Mouse (Mus musculus) limb, embryonic 15.5 days (tissue): ENCODE data around the gene Caly. TPM values are rescaled to one million over a fixed set of nuclear protein-coding genes. Genes with fewer than 3 reads are reported as not detected.

ENCODE experiments used
- ATAC-seq: fragments of 200-750 bp; cut with Nextera tagmentation; 2 replicates; pipeline ENCODE4 v1.8.0; 2017; ENCODE audit warnings: low read depth, moderate TSS enrichment; ENCODE audit not compliant: insufficient number of reproducible peaks, low FRiP score, low TSS enrichment
- H3K27ac ChIP-seq: fragments of 300-500 bp; sonication (generic); 2 replicates; pipeline ENCODE4 v1.5.1; 2015; ENCODE audit warnings: moderate library complexity, mild to moderate bottlenecking, inconsistent platforms
- H3K27me3 ChIP-seq: fragments of 300-500 bp; sonication (generic); 2 replicates; pipeline ENCODE4 v1.6.1; 2015; ENCODE audit warnings: inconsistent platforms
- H3K36me3 ChIP-seq: fragments of 300-500 bp; sonication (generic); 2 replicates; pipeline ENCODE4 v1.6.1; 2015; ENCODE audit warnings: inconsistent platforms
- H3K4me1 ChIP-seq: fragments of 300-500 bp; sonication (generic); 2 replicates; pipeline ENCODE4 v1.6.1; 2015; ENCODE audit warnings: inconsistent platforms
- H3K4me2 ChIP-seq: fragments of 300-500 bp; sonication (generic); 2 replicates; pipeline ENCODE4 v1.6.1; 2015; ENCODE audit warnings: mild to moderate bottlenecking, inconsistent platforms
- H3K4me3 ChIP-seq: fragments of 300-500 bp; sonication (generic); 2 replicates; pipeline ENCODE4 v1.5.1; 2015; ENCODE audit warnings: mild to moderate bottlenecking, inconsistent platforms
- H3K9ac ChIP-seq: fragments of 300-500 bp; sonication (generic); 2 replicates; pipeline ENCODE4 v1.6.1; 2015; ENCODE audit warnings: inconsistent platforms
- H3K9me3 ChIP-seq: fragments of 300-500 bp; sonication (generic); 2 replicates; pipeline ENCODE4 v1.6.1; 2016; ENCODE audit warnings: inconsistent platforms
- WGBS: fragments of 180-500 bp; shearing (Covaris S2); methylation state at CpG from one replicate; pipeline ENCODE4 v1.1.7; 2015; 5-methylcytosine and 5-hydroxymethylcytosine counted together
- polyA plus RNA-seq: library from polyadenylated mRNA; unstranded; fragments of >200 nt; fragmentation: Nextera tagmentation; extraction: Ambion mirVana; gene quantifications from 2 replicates; pipeline ENCODE4 v1.2.1, GENCODE M21; 2015

Caly gene
- polyA plus RNA-seq, 1 experiment from 2014 or later: 1.2 TPM

DNA sequence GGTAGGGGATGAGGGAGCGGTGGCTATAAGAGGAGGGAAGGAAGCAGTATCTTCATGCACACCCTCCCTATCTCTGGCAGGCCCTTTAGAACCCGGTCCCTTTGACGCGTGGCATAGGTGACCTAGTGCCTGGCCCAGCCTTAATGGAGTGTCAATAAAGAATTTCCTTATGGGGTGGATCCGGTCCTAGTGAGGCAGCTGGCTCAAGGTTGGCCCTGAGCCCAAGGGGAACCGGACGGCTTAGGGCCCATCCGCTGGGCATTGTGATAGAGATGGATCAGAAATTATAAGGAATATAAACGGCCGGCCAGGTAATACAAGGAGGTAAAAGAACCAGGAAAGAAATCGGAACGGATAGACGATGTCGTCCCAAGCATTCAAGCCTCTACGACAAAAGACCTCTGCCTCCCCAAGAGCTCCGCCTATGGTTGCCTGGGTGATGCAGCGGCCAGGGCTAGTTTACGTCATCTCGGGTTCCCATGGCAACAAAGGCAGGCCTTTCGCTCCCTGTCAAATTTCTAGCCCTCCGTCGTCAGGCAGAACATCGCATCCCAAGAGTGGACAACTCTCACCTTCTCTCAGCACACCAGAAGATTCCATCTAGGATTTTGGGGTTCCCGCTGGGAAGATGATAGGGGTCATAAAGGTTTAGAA, 1.7 kb downstream of the Caly start:
- ATAC-seq: 0 out of 2 replicates have a peak, but pooled peaks have one; percentile 37
- peaks cover 14% of the 10 kb centered on the region for H3K4me1 ChIP-seq
- peaks cover 47% of the 10 kb centered on the region for H3K27me3 ChIP-seq
- H3K9ac ChIP-seq: peak overlapping the region; percentile 11; the same call in 1 of the 2 replicates
- H3K9me3 ChIP-seq: no peaks in the 10 kb centered on the region
- H3K4me3 ChIP-seq: peak overlapping the region; percentile 24
- no peaks in the 10 kb centered on the region for H3K36me3 ChIP-seq
- no peak overlapping the region for H3K27ac ChIP-seq
- H3K4me2 ChIP-seq: peak overlapping the region; percentile 31
- 4% methylated on average over 24 of the region's 24 CpGs for WGBS

DNA sequence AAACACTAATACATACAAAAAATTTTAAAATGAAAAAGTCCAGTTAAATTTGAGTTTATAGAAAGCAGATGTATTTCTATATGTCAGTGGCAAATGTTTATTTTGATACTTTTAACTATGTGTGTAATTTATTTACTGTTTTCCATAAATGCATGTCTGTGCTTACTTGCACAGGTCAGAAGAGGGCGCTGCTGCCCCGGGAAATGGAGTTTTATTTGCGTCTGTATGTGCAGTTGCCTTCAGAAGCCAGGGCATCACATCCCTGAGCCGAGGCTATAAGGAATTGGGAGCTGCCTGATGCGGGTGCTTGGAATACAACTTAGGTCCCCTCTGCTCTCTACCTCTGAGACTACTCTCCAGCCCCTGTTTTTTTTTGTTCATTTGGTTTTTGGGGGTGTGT, 3.6 kb downstream of the Caly start:
- H3K27me3 ChIP-seq: peaks cover 47% of the 10 kb centered on the region
- H3K4me3 ChIP-seq: no peak overlapping the region
- H3K9ac ChIP-seq: no peak overlapping the region
- ATAC-seq: no peak
- no peak overlapping the region for H3K27ac ChIP-seq
- H3K9me3 ChIP-seq: no peaks in the 10 kb centered on the region
- no peaks in the 10 kb centered on the region for H3K36me3 ChIP-seq
- H3K4me1 ChIP-seq: peaks cover 14% of the 10 kb centered on the region
- 3% methylated on average over 5 of the region's 5 CpGs for WGBS
- no peak overlapping the region for H3K4me2 ChIP-seq

DNA sequence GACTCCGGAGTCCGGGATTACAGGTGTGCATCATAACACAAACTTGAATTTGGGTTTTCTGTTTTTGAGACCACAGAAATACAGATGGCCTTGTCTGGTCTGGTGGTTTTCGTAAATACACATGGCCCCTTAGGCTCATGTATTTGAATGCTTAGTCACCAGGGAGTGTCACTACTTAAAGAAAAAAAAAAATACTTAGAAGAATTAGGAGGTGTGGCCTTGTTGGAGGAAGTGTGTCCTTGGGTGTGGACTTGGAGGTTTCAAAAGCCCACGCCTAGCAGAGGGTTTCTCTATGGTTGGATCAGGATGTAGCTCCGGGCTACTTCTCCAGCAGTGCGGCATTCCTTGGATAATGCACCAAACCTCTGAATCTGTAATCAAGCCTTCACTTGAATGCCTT, 4.7 kb downstream of the Caly start:
- Histone ChIP-seq H3K36me3 (no peaks in the 10 kb centered on the region), H3K9me3 (no peaks in the 10 kb centered on the region), H3K27me3 (peaks cover 46% of the 10 kb centered on the region), H3K27ac (no peak overlapping the region), H3K4me3 (no peak overlapping the region), H3K9ac (no peak overlapping the region), H3K4me1 (peaks cover 14% of the 10 kb centered on the region), H3K4me2 (no peak overlapping the region)
- ATAC-seq: no peak
- WGBS: 73% methylated on average over 6 of the region's 6 CpGs

DNA sequence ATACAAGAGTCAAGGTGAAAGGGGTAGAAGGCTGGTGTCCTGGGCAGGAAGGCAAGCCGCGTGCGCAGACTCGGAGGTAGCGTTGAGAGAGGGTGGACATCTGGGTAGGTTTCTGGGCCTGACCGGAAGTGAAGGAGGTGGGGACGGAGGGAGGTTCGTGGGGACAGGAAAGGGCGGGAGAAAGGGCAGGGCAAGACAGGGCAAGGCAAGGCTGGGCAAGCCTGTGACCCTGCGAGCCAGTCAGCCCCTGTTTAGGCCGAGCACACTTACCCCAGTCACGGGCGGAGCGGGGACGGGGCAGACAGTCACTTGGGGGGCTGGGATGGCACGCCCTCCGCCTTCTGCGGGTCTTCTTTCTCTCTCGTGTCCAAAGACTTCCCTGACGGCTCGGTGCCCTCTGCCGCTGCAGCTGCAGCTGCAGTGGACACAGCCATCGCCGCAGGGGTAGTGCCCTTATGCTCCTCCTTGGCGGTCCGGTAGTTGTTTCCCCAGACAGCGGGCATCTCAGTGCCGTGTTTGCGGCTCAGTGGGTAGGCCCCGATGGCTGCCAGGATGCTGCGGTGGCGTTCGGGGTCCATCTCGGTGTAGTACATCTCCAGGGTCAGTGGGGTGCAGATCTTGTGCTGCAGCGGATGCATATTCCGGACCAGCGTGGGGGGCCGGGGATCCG, 12.2 kb downstream of the Caly start:
- no peaks in the 10 kb centered on the region for H3K36me3 ChIP-seq
- H3K4me3 ChIP-seq: 0 out of 2 replicates have a peak overlapping the region, but pooled peaks have one; percentile 14
- H3K4me1 ChIP-seq: no peaks in the 10 kb centered on the region
- 0 out of 2 replicates have a peak overlapping the region, but pooled peaks have one; percentile 23 for H3K9ac ChIP-seq
- H3K9me3 ChIP-seq: no peaks in the 10 kb centered on the region
- 31% methylated on average over 39 of the region's 39 CpGs for WGBS
- peaks cover 34% of the 10 kb centered on the region for H3K27me3 ChIP-seq
- no peak overlapping the region for H3K27ac ChIP-seq
- H3K4me2 ChIP-seq: peak overlapping the region; percentile 40
- no peak for ATAC-seq

DNA sequence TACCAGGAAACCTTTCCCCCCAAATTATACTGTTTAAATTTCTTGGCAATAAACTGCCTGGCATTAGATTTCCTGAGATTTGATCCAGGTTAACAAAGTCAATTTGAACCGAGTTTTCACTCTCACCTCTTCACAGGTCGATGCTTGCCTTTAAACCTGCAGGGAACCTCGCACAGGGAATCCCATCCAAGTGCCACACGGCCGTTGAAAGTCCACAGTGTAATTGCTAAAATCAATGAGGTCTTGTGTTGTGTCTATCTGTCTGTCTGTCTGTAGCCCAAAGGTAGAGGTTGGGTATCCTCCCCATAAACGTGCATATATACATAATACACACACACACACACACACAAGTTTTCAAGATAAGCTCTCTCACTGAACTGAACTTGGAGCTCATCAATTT, 15.0 kb downstream of the Caly start:
- H3K4me2 ChIP-seq: no peak overlapping the region
- no peak overlapping the region for H3K4me3 ChIP-seq
- H3K27ac ChIP-seq: no peak overlapping the region
- no peak overlapping the region for H3K9ac ChIP-seq
- H3K27me3 ChIP-seq: peaks cover 52% of the 10 kb centered on the region
- H3K36me3 ChIP-seq: no peaks in the 10 kb centered on the region
- H3K4me1 ChIP-seq: no peaks in the 10 kb centered on the region
- no peak for ATAC-seq
- H3K9me3 ChIP-seq: no peaks in the 10 kb centered on the region
- 56% methylated on average over 6 of the region's 6 CpGs for WGBS

DNA sequence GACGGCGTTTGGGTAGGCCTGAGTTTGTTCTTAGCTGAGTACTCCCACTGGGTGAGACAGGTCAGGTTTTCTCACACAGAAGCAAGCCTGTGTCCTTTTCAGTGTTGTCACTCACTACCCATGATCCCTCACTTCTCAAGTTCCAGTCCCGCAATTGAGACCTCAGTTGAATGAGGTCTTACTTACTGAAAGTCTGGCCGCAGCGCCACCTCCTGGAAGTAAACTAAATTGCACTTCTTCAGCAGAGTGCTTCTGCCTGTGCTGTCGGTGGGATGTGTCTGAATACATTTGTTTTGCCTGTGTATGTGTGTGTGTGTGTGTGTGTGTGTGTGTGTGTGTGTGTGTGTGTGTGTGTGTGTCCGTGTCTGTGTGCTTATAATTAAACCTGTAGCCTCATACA, 19.3 kb downstream of the Caly start:
- Histone ChIP-seq H3K4me1 (peaks cover 15% of the 10 kb centered on the region), H3K36me3 (no peaks in the 10 kb centered on the region), H3K27ac (no peak overlapping the region), H3K4me3 (no peak overlapping the region), H3K4me2 (no peak overlapping the region), H3K27me3 (peaks cover 74% of the 10 kb centered on the region), H3K9me3 (no peaks in the 10 kb centered on the region), H3K9ac (no peak overlapping the region)
- no peak for ATAC-seq
- WGBS: 22% methylated on average over 7 of the region's 7 CpGs

DNA sequence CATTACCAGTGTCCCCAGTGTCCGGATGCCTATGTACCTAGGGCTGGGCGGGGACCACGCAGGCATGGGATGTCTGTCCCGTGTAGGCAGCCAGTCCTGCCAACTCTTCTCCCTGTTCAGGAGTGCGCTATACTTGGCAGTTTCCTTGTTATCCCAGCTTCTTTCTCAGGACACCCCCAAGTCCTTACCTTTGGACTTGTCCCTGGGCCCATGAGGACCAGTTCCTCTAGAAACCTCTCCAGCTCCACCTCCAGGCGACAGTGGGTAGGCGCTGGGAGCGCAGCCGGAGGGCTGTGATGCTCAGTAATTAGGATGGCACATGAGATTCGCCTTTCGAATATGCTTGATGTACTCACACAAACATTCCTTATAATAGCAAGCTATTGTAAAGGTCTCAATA, 20.0 kb downstream of the Caly start:
- H3K9me3 ChIP-seq: no peaks in the 10 kb centered on the region
- WGBS: 23% methylated on average over 11 of the region's 11 CpGs

DNA sequence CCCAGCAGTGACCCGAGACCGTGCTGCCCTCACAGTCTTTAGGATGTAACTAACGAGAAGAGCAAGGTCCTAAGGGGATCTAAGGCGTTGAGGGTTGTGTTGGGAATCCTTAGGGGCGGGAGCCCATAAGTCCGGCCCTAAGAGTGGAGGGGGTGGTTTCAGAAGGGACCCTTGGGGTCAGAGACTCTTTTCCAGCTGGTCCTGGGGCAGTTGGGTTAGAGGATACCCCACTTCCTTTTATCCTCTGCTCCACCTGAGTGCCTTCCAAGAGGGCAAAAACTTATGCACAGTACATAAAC, 20.6 kb downstream of the Caly start:
- no peaks in the 10 kb centered on the region for H3K9me3 ChIP-seq
- H3K36me3 ChIP-seq: no peaks in the 10 kb centered on the region
- H3K4me2 ChIP-seq: peak overlapping the region; percentile 83
- H3K27ac ChIP-seq: no peak overlapping the region
- 9% methylated on average over 6 of the region's 6 CpGs for WGBS
- no peak for ATAC-seq
- peaks cover 87% of the 10 kb centered on the region for H3K27me3 ChIP-seq
- H3K4me3 ChIP-seq: peak overlapping the region; percentile 38; the same call in 1 of the 2 replicates
- H3K9ac ChIP-seq: no peak overlapping the region
- H3K4me1 ChIP-seq: peaks cover 21% of the 10 kb centered on the region

More for the DNA sequence above, 20.0 kb downstream of the Caly start:
- Histone ChIP-seq H3K4me1 (peaks cover 21% of the 10 kb centered on the region), H3K4me2 (no peak overlapping the region), H3K9ac (no peak overlapping the region), H3K27ac (no peak overlapping the region), H3K27me3 (peaks cover 82% of the 10 kb centered on the region), H3K4me3 (no peak overlapping the region), H3K36me3 (no peaks in the 10 kb centered on the region)
- ATAC-seq: no peak

DNA sequence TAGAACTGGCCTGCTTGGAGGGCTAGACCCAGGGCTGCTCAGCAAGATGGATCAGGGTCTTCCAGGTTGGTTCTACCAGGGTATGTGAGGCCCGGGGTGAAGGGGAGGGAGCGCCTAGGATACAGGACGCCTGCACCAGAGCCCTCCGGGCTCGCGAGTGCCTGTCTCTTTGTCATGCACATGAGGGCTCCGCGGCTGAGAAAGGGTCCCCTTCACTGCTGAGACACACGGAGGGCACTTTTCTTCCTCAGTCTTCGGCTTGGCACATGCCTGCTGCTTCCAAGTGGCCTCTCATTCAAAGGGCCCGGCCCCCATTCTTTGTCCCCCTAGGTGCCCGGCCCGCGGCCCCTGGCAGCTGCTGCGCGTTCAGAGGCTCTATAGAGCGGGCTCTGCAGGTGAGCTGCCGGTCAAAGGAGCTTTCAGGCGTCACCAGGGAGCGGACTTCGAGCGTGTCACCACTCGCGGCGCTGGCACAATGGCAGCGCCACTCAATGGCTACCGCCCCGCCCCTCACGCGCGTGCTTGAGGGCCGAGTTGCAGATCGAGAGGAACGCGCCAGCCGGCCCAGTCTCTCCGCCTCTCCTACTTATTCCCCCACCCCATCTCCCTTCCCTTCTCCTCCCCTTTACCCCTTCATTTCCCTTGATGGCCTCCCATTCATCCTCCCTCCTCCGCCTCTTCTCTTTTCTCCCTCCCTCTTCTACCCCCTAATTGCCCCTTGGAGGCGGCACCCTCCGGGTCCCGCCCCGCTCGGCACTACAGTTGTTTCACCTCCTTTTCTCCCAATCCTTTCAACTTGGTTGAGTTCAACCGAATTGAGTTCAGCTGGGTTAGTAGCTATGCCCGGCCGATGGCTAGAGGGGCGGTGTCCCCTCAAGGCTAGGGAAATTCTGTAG, 21.2 kb downstream of the Caly start:
- H3K27ac ChIP-seq: no peak overlapping the region
- H3K9me3 ChIP-seq: no peaks in the 10 kb centered on the region
- no peak for ATAC-seq
- H3K9ac ChIP-seq: no peak overlapping the region
- H3K4me3 ChIP-seq: peak overlapping the region; percentile 38
- peaks cover 93% of the 10 kb centered on the region for H3K27me3 ChIP-seq
- H3K4me1 ChIP-seq: peaks cover 21% of the 10 kb centered on the region
- peak overlapping the region; percentile 83 for H3K4me2 ChIP-seq
- no peaks in the 10 kb centered on the region for H3K36me3 ChIP-seq
- WGBS: 2% methylated on average over 46 of the region's 47 CpGs

DNA sequence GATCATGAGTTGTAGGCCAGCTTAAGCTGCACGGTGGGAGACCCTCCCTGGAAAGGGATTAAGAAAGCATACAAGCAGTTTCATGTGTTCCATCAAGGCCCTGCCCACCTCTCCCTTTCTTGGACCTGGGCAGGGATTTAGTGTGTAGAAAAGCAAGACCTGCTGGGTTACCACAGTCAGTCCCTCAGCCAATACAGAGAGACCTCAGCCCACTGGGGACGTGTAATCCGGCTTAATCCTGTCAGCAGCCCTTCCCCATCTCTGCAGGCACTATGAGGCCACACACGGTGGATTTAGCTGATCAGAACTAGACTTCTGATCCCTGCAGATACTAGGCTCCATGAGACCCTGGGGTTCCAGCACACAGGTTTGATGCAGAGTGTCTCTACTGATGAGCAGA, 22.7 kb downstream of the Caly start:
- Histone ChIP-seq H3K4me2 (no peak overlapping the region), H3K9me3 (no peaks in the 10 kb centered on the region), H3K4me1 (peaks cover 21% of the 10 kb centered on the region), H3K36me3 (no peaks in the 10 kb centered on the region), H3K27ac (no peak overlapping the region), H3K9ac (no peak overlapping the region), H3K27me3 (peaks cover 93% of the 10 kb centered on the region), H3K4me3 (no peak overlapping the region)
- ATAC-seq: no peak
- 53% methylated on average over 4 of the region's 4 CpGs for WGBS

DNA sequence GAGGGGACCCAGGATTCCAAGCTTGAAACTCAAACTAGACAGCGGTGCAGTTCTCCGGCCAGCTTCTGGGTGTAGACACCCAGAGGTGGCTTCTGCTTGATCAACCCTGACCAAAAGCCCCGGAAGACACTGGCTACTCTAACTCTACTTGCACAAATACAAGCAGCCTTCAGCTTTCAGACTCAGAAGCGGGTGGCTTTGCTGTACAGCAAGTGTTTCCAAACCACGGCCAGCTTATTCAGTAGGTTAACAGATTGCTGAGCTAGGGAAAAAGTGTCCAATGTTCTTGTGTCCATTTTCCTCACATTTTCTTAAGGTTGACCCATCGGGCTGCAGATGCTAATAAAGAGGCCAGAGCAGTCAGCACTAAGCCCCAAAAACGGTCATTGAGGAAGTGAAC, 23.8 kb downstream of the Caly start:
- Histone ChIP-seq H3K4me3 (peak overlapping the region; percentile 44), H3K9me3 (no peaks in the 10 kb centered on the region), H3K4me2 (peak overlapping the region; percentile 86), H3K27ac (no peak overlapping the region), H3K9ac (no peak overlapping the region), H3K27me3 (peaks cover 91% of the 10 kb centered on the region), H3K36me3 (no peaks in the 10 kb centered on the region), H3K4me1 (peaks cover 21% of the 10 kb centered on the region)
- no peak for ATAC-seq
- WGBS: 28% methylated on average over 7 of the region's 7 CpGs
